Mouse (Mus musculus): ENCODE measurements at regions not wholly inside any gene's neighbourhood (a gene's known extent, or its start where the extent isn't known, plus 50 kb on each side); places are given as distances from the start of the nearest gene placed in this dataset.

GRCm38 (mm10) chr14:66462081-66462480 is 453.1 kb upstream of the Gulo start:
- no peak for TF ChIP-seq POLR2A (IDR thresholded peaks at IDR 0.05; ENCODE audit: extremely low read depth, insufficient read depth, low read length)
- TF ChIP-seq CTCF (IDR thresholded peaks at IDR 0.05; ENCODE audit: low read depth, low read length): no peak
